Mouse (Mus musculus) midbrain, embryonic 11.5 days (tissue): ENCODE results near the gene Krt35. TPM values are rescaled to one million over a fixed set of nuclear protein-coding genes. Genes with fewer than 3 reads are reported as not detected.

Experiments used
- ATAC-seq: fragments of 200-750 bp; cut with Nextera tagmentation; 2 replicates; pipeline ENCODE4 v1.8.0; 2017; ENCODE audit warnings: moderate TSS enrichment, moderate library complexity; ENCODE audit not compliant: low FRiP score
- DNase-seq: peaks from one replicate; pipeline ENCODE4 v3.0.0; 2015; ENCODE audit warnings: low spot score; ENCODE audit errors: missing footprints
- H3K27ac ChIP-seq: fragments of 300-500 bp; sonication (generic); 2 replicates; pipeline ENCODE4 v1.5.1; 2014; ENCODE audit warnings: low read depth, low read length
- H3K27me3 ChIP-seq: fragments of 300-500 bp; sonication (generic); 2 replicates; pipeline ENCODE4 v1.6.1; 2014; ENCODE audit warnings: mild to moderate bottlenecking, low read length, moderate library complexity, mixed read lengths; ENCODE audit not compliant: control insufficient read depth, insufficient read depth
- H3K36me3 ChIP-seq: fragments of 300-500 bp; sonication (generic); 2 replicates; pipeline ENCODE4 v1.6.1; 2014; ENCODE audit warnings: mild to moderate bottlenecking, low read length, moderate library complexity, mixed read lengths; ENCODE audit not compliant: control insufficient read depth, insufficient read depth
- H3K4me1 ChIP-seq: fragments of 300-500 bp; sonication (generic); 2 replicates; pipeline ENCODE4 v1.6.1; 2014; ENCODE audit warnings: low read length; ENCODE audit not compliant: control insufficient read depth, insufficient read depth
- H3K4me2 ChIP-seq: fragments of 300-500 bp; sonication (generic); 2 replicates; pipeline ENCODE4 v1.6.1; 2014; ENCODE audit warnings: mild to moderate bottlenecking, moderate library complexity
- H3K4me3 ChIP-seq: fragments of 300-500 bp; sonication (generic); 2 replicates; pipeline ENCODE4 v1.5.1; 2014; ENCODE audit warnings: low read depth, low read length
- H3K9ac ChIP-seq: fragments of 300-500 bp; sonication (generic); 2 replicates; pipeline ENCODE4 v1.6.1; 2014; ENCODE audit warnings: low read length
- H3K9me3 ChIP-seq: fragments of 300-500 bp; sonication (generic); 2 replicates; pipeline ENCODE4 v1.6.1; 2016; ENCODE audit warnings: low read length; ENCODE audit not compliant: control insufficient read depth
- WGBS: fragments of 180-500 bp; shearing (Covaris S2); extraction: QIAGEN DNeasy Blood & Tissue Kit; methylation state at CpG from one replicate; pipeline ENCODE4 v1.1.7; 2014; 5-methylcytosine and 5-hydroxymethylcytosine counted together
- polyA plus RNA-seq: library from polyadenylated mRNA; unstranded; fragments of >200 nt; fragmentation: Nextera tagmentation; extraction: Ambion mirVana; gene quantifications from 2 replicates; pipeline ENCODE4 v1.2.1, GENCODE M21; 2014

Gene Krt35
- polyA plus RNA-seq, 1 experiment from 2014 or later = not detected

DNA sequence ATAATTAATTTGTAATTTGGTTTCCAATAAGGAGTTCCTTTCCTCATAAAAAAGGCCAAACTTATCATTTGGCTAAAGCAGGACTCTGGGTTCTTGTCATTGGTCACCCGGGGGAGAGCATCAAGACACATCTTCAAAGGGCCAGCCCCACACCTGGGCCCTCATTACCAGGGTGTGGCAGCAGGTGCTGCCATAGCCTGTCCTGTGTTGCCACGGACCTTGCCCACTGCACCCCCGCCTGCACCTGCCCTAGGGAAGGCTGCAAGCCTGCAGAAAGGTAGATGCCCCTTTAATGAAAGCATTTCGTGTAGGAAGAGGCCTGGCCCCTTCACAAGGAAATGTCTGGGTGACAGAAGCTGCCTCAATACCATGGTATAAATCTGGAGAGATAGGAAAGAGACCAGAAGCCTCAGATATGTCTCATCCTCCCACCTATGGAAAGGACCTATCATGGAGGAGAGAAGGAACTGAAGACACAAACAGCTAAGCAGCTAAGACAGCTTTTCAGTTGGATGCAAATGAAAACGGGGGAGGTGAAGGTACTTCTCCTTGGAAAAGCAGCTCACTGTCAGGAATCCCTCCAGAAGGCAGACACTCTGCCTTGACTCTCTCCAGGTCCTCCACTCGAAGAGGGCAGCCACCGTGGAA lies 7.5 kb downstream of the Krt35 start:
- H3K27ac ChIP-seq = no peak overlapping the region
- H3K9ac ChIP-seq = no peak overlapping the region
- H3K27me3 ChIP-seq = no peaks in the 10 kb centered on the region
- H3K4me1 ChIP-seq = no peaks in the 10 kb centered on the region
- 76% methylated on average over 7 of the region's 7 CpGs for WGBS
- no peaks in the 10 kb centered on the region for H3K9me3 ChIP-seq
- no peak for DNase-seq
- H3K36me3 ChIP-seq = no peaks in the 10 kb centered on the region
- ATAC-seq = no peak
- no peak overlapping the region for H3K4me3 ChIP-seq
- H3K4me2 ChIP-seq = no peak overlapping the region

DNA sequence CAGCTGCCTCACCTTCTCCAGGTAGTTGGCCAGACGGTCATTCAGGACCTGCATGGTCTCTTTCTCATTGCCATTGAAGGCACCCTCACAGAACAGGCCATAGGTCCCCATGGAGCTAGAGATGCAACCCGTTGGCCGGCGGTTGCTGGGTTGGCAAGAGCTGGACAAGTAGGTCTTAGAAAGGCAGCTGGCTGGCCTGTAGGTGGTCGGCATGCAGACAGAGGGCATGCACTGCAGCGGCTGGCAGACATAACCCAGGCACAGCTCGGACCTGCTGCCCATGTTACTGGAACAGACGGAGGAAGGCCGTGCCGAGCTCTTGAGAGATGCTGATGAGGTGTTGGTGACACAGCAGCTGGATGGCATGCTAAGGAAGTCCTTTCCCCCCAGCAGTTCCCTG lies 8.2 kb downstream of the Krt35 start, which contains the start of gene Krt32:
Gene Krt32 (minus strand): TSS at position 366 of the 400 bp plus-strand sequence.
- no peak for ATAC-seq
- Histone ChIP-seq H3K9ac (no peak within 1 kb of the TSS), H3K27me3 (no peaks in the 10 kb centered on the region), H3K36me3 (no peaks in the 10 kb centered on the region), H3K9me3 (no peaks in the 10 kb centered on the region), H3K27ac (no peak within 1 kb of the TSS), H3K4me2 (no peak within 1 kb of the TSS), H3K4me1 (no peaks in the 10 kb centered on the region), H3K4me3 (no peak within 1 kb of the TSS)
- 94% methylated on average over 10 of the region's 10 CpGs for WGBS
- no peak for DNase-seq

DNA sequence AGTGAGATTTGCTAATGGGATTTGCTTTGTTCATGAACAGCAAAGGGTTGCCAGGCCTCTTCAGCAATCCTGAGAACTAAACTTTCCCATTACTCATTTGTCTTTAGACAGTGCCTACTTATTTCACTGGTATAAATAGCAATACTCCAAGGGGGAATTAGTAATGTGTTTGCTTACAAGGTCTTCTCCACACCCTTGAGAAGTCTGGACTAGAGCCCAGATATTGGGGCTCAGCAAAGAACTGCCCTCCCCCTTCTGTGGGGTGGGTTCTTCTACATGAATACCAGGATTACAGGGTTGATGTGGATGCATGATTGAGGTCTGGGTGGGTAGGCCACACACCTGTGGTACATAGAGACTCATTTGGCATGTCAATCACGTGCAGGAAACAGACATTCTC lies 22.2 kb downstream of the Krt35 start:
- 71% methylated on average over 1 of the region's 1 CpGs for WGBS
- no peak overlapping the region for H3K27ac ChIP-seq
- H3K27me3 ChIP-seq = no peaks in the 10 kb centered on the region
- no peak for DNase-seq
- H3K36me3 ChIP-seq = no peaks in the 10 kb centered on the region
- no peak overlapping the region for H3K9ac ChIP-seq
- no peak overlapping the region for H3K4me2 ChIP-seq
- no peaks in the 10 kb centered on the region for H3K4me1 ChIP-seq
- no peak overlapping the region for H3K4me3 ChIP-seq
- H3K9me3 ChIP-seq = no peaks in the 10 kb centered on the region
- no peak for ATAC-seq

DNA sequence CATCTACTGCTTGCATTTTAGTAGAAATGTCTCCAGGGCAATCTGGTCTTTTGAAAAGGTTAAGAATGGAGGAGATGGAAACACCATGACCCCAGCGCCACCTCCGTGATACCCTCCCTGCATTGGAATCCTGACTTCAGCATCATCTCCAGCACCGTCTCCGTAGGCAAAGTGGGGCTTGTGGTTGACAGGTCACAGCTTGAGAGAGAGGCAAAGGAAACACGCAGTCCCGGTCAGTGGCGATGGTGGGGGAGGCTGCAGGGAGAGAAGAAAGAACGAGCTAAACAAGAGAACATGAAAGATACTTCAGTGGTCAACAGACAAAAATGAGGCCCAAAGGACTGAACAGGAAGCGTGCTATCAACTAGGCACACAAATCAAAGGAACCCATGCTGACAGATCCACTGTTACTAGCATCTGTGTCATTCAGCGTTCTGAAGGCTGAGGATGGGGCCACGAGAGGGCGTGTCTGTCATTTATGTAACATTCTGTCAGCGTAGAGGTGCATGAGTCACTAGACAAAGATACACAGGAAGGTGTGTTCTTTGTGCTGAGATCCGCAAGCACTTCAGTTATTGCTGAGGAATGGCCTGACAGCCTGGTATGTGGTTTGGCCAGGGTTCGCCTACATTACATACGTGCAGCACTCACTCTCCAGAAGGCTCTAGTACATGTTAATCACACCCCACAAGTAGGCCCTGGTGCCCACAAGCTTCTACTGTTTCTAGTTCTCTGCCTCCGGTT lies 28.6 kb downstream of the Krt35 start:
- no peaks in the 10 kb centered on the region for H3K36me3 ChIP-seq
- ATAC-seq (no peak), DNase-seq (no peak)
- no peak overlapping the region for H3K4me3 ChIP-seq
- no peaks in the 10 kb centered on the region for H3K27me3 ChIP-seq
- H3K27ac ChIP-seq = no peak overlapping the region
- no peak overlapping the region for H3K9ac ChIP-seq
- H3K9me3 ChIP-seq = no peaks in the 10 kb centered on the region
- no peak overlapping the region for H3K4me2 ChIP-seq
- 87% methylated on average over 17 of the region's 17 CpGs for WGBS
- H3K4me1 ChIP-seq = no peaks in the 10 kb centered on the region

DNA sequence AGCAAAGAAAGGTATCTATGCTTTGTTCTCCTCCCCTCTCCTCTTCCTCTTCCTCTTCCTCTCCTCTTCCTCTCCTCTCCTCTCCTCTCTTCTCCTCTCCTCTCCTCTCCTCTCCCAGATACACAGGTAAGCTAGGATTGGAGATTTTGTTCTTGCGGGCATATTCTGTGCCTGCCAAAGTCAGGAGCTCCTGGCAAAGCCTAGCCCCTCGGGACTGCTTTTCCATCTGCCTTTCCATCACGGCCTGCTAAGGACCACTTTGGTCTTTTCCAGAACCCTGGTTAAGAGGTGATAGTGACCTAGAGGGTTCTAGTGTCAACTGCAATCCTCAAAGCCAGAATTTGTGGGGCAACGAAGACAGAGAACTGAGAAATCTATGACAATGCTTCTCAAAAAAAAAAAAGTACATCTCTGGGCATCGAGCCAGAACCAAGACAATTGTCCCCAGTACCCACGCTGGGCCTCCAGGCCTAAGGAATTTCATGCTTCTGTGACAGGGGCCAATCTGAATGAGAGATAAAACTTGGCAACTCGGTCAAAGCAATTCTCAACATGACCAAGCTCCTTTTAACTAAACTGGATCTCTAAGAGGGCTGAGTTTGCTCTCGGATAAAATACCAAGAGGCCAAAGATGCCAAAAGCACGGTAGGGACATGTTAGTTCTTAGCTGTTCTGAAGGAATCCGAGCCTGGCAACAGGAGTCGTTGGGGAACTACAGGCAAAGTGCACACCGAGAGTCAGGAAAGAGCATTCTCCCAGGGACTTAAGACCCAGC lies 29.6 kb downstream of the Krt35 start:
- H3K36me3 ChIP-seq = no peaks in the 10 kb centered on the region
- H3K27ac ChIP-seq = no peak overlapping the region
- no peaks in the 10 kb centered on the region for H3K4me1 ChIP-seq
- no peak overlapping the region for H3K4me2 ChIP-seq
- 74% methylated on average over 12 of the region's 12 CpGs for WGBS
- no peak overlapping the region for H3K9ac ChIP-seq
- no peaks in the 10 kb centered on the region for H3K9me3 ChIP-seq
- no peaks in the 10 kb centered on the region for H3K27me3 ChIP-seq
- H3K4me3 ChIP-seq = no peak overlapping the region
- no peak for DNase-seq
- no peak for ATAC-seq

DNA sequence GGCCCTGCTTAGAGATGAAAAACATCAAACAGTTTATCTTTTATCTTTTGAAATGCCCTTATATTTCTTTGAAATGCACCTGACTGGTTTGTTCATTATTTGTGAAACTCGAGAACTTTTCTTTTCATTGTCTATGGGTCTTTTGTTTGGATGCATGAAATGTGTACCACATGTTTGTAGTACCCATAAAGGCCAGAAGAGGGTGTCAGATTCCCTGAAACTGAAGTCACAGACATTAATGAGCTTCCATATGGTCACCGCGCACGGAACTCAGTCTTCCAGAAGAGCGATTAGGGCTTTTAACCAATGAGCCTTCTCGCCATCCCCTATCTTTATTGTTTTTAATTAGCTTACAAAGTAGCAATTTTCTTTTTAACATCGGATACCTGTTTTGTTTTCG lies 37.2 kb downstream of the Krt35 start:
- WGBS = 76% methylated on average over 8 of the region's 8 CpGs

DNA sequence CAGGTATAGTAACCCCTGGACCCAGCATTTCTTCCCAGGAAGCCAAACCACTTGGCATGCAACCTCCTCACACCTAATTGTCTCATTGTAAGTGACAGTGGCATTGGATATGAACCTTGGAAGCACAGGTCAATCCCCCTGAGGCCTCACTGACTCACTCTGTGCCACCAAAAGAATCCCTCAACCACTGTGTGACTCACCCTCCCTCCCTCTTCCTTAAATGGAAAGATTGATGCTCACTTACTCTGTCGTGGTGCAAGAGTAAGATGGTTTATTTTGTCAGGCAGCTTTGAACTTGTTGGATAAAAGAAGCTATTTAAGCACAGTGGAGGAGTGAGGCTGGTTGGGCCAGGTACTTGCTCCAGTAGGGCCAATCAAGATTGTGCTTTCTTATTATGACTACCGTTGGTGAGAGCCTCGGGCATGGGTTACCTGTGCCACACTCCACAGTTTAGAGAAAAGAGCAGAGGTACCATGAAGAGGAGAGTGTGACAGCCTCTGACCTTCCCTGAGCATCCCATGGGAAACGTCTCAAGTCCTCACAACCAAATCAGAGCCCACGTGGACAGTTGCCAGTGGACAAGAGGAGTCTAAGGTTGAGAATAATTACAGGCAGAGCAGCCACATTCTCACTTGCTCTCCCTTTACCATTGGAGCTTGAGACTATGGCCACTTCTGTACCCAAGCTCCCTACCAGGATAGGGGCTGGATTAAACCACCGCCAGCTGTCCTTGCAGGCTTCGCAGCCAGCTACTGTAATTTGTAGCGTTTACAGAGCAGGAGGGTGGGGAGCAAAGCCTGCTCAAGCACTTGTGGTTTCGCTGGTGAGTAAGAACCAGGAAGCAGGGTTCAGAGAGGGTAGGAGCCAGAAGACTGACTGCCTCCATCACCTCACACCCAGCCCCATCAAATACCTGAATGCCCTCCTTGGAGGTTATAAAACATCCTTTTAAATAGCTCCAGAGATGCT lies 40.1 kb downstream of the Krt35 start:
- Histone ChIP-seq H3K4me1 (no peaks in the 10 kb centered on the region), H3K9me3 (no peaks in the 10 kb centered on the region), H3K4me2 (no peak overlapping the region), H3K27me3 (no peaks in the 10 kb centered on the region), H3K9ac (no peak overlapping the region), H3K36me3 (no peaks in the 10 kb centered on the region), H3K27ac (no peak overlapping the region), H3K4me3 (no peak overlapping the region)
- ATAC-seq (no peak), DNase-seq (no peak)
- WGBS = 78% methylated on average over 9 of the region's 9 CpGs

More for the DNA sequence above, 37.2 kb downstream of the Krt35 start:
- H3K4me3 ChIP-seq = no peak overlapping the region
- no peak overlapping the region for H3K9ac ChIP-seq
- H3K27ac ChIP-seq = no peak overlapping the region
- DNase-seq (no peak), ATAC-seq (no peak)
- H3K9me3 ChIP-seq = no peaks in the 10 kb centered on the region
- no peaks in the 10 kb centered on the region for H3K36me3 ChIP-seq
- no peaks in the 10 kb centered on the region for H3K4me1 ChIP-seq
- H3K27me3 ChIP-seq = no peaks in the 10 kb centered on the region
- H3K4me2 ChIP-seq = no peak overlapping the region

DNA sequence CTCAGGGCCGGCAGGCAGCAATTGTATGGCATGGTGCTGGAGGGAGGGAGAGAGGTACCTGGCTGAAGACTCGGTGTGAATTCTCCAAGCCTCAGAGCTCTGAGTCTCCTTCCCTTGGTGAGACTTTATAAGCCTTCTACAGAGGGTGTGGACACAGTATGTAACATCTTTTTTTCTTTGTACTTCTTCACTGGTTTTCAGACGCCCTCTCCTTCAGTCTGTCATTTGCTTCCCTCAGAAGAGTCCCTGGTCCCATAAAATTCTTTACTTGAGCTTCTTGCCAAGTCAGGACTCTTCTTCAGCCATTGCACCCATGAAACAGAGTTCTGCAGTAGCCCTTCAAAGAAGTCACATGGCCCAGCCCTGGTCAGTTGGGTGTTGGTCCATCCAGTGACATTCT lies 45.6 kb downstream of the Krt35 start, which contains the start of gene Krt31:
Gene Krt31 (minus strand): TSS at position 101 of the 400 bp plus-strand sequence.
- H3K4me3 ChIP-seq = no peak within 1 kb of the TSS
- no peaks in the 10 kb centered on the region for H3K36me3 ChIP-seq
- DNase-seq = no peak
- no peaks in the 10 kb centered on the region for H3K4me1 ChIP-seq
- no peaks in the 10 kb centered on the region for H3K27me3 ChIP-seq
- 82% methylated on average over 3 of the region's 3 CpGs for WGBS
- no peak within 1 kb of the TSS for H3K27ac ChIP-seq
- no peak for ATAC-seq
- H3K9me3 ChIP-seq = no peaks in the 10 kb centered on the region
- no peak within 1 kb of the TSS for H3K4me2 ChIP-seq
- no peak within 1 kb of the TSS for H3K9ac ChIP-seq
